Mouse (Mus musculus) neural tube, embryonic 15.5 days (tissue): ENCODE data around the gene Prkn. TPM values are rescaled to one million over a fixed set of nuclear protein-coding genes. Genes with fewer than 3 reads are reported as not detected.
"Not testable (repeated sequence)": the region's sequence is repeated elsewhere in the genome, so short reads cannot be mapped to it uniquely, and the experiment has no call there.

Source experiments
- ATAC-seq: fragments of 200-750 bp; cut with Nextera tagmentation; 2 replicates; pipeline ENCODE4 v1.8.0; 2017; ENCODE audit warnings: mild to moderate bottlenecking, moderate TSS enrichment, moderate library complexity; ENCODE audit not compliant: low FRiP score
- H3K27ac ChIP-seq: fragments of 300-500 bp; sonication (generic); replicated peaks from 2 replicates; pipeline ENCODE4 v1.5.1; 2015; ENCODE audit warnings: mild to moderate bottlenecking, inconsistent platforms
- H3K27me3 ChIP-seq: fragments of 300-500 bp; sonication (generic); replicated peaks from 2 replicates; pipeline ENCODE4 v1.6.1; 2015; ENCODE audit warnings: inconsistent platforms
- H3K36me3 ChIP-seq: fragments of 300-500 bp; sonication (generic); 2 replicates; pipeline ENCODE4 v1.6.1; 2015; ENCODE audit warnings: inconsistent platforms
- H3K4me1 ChIP-seq: fragments of 300-500 bp; sonication (generic); 2 replicates; pipeline ENCODE4 v1.6.1; 2015; ENCODE audit warnings: inconsistent platforms
- H3K4me2 ChIP-seq: fragments of 300-500 bp; sonication (generic); 2 replicates; pipeline ENCODE4 v1.6.1; 2015; ENCODE audit warnings: inconsistent platforms, mild to moderate bottlenecking, moderate library complexity
- H3K4me3 ChIP-seq: fragments of 300-500 bp; sonication (generic); replicated peaks from 2 replicates; pipeline ENCODE4 v1.5.1; 2015; ENCODE audit warnings: mild to moderate bottlenecking, inconsistent platforms
- H3K9ac ChIP-seq: fragments of 300-500 bp; sonication (generic); replicated peaks from 2 replicates; pipeline ENCODE4 v1.6.1; 2015; ENCODE audit warnings: mild to moderate bottlenecking, inconsistent platforms
- H3K9me3 ChIP-seq: fragments of 300-500 bp; sonication (generic); replicated peaks from 2 replicates; pipeline ENCODE4 v1.6.1; 2016; ENCODE audit warnings: inconsistent platforms
- WGBS: fragments of 180-500 bp; shearing (Covaris S2); methylation state at CpG from one replicate; pipeline ENCODE4 v1.1.7; 2015; ENCODE audit warnings: mixed read lengths; 5-methylcytosine and 5-hydroxymethylcytosine counted together
- polyA plus RNA-seq: library from polyadenylated mRNA; unstranded; fragments of >200 nt; fragmentation: Nextera tagmentation; extraction: Ambion mirVana; gene quantifications from 2 replicates; pipeline ENCODE4 v1.2.1, GENCODE M21; 2015

Prkn gene
- polyA plus RNA-seq, 1 experiment from 2014 or later, result 4.8 TPM

DNA sequence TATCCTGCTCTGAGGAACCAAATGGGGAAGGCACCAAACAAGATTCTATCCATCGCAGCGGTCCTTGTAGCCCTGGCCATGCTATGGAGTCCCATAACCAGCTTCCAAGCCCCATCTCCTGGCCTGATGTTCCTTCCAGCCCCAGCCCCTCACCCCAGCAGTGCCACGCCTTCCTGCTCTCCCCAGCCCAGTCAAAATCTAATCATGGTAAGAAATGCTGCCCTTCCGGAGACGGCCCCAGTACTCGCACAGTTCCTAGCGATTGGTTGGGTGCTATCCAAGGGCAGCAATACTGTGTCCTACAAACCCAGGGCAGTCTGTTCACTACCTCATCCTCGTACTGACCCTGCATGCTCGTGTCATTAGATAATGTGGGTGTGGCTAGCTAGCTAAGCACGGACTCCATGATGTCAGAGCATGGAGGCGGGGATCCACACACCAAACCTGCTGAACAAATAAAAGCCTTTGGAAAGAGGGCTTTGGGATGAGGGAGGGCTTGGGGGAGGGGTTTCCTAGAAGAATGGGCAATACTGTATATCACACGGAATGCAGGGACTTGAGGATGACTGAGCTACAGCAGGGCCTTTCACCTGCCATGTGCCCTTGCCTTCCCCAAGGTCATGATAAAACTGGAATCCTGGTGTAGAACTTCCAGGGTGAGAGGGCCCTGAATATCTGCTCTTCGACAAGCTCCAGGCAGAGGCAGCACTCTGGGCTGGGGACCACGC is 1148.1 kb downstream of the Prkn start:
- Histone ChIP-seq H3K27me3 (no peaks in the 10 kb centered on the region), H3K4me2 (no peak overlapping the region), H3K4me1 (peaks cover 2% of the 10 kb centered on the region; the same call in 1 of the 2 replicates), H3K27ac (no peak overlapping the region), H3K36me3 (no peaks in the 10 kb centered on the region), H3K4me3 (no peak overlapping the region), H3K9ac (no peak overlapping the region), H3K9me3 (no peaks in the 10 kb centered on the region)
- WGBS, result 81% methylated on average over 14 of the region's 14 CpGs
- no peak for ATAC-seq

DNA sequence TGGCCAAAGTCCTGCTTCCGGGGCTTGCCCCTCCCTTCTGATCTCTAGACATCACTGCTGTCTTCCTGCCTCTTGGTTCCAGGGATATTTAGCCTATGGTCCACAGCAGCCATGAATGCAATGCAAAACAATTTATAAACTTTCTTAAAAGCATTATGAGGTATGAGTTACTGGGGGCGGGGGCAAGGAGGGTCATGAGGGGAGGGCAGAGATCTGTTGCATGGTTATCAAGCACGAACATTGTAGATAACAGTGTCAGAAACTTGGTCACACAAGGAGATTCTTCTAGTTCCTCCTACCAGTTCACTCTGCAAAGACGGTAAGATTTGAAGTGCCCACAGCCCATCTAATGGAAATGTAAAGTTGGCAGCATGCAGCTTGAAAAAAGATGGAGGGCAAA is 1149.1 kb downstream of the Prkn start:
- no peak overlapping the region for H3K4me3 ChIP-seq
- H3K4me2 ChIP-seq, result no peak overlapping the region
- H3K27ac ChIP-seq, result no peak overlapping the region
- WGBS, result 92% methylated on average over 4 of the region's 4 CpGs
- no peaks in the 10 kb centered on the region for H3K9me3 ChIP-seq
- no peak overlapping the region for H3K9ac ChIP-seq
- H3K27me3 ChIP-seq, result no peaks in the 10 kb centered on the region
- no peak for ATAC-seq
- H3K4me1 ChIP-seq, result peaks cover 2% of the 10 kb centered on the region; the same call in 1 of the 2 replicates
- H3K36me3 ChIP-seq, result no peaks in the 10 kb centered on the region

DNA sequence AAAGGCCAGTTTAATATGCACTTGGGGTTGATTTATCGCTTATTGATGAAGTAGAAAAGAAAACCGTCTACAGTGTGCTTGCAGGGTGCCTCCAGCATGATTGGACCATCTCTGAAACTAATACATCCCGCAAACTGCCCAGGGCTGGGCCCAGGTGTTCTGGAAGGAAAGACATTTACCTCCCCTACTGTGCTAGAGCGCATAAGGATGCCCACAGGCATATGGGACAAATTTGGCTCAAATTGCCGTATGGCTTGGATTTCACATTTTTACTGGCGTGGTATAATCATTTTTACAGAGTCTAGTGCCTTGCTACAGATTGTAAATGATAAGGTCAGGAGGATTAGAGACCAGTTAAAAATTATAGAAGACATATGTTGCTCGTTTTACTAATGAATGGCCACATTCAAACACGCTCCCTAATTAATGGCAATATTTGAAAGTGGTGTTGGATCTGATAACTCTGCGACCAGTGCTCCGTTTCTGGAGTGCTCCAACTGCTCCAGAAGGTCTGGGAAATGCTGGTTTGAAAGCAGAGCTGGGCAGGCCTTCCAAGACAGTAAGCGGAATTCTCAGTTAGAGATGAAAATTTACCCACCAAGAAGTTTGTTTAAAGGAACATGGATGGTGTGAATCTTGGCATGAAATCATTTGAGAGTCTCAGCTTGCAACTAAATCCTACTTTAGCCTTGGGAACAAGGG is 1150.4 kb downstream of the Prkn start:
- H3K36me3 ChIP-seq, result no peaks in the 10 kb centered on the region
- peaks cover 2% of the 10 kb centered on the region; the same call in 1 of the 2 replicates for H3K4me1 ChIP-seq
- no peaks in the 10 kb centered on the region for H3K27me3 ChIP-seq
- no peak overlapping the region for H3K9ac ChIP-seq
- no peak overlapping the region for H3K4me2 ChIP-seq
- WGBS, result 56% methylated on average over 11 of the region's 11 CpGs
- no peaks in the 10 kb centered on the region for H3K9me3 ChIP-seq
- H3K4me3 ChIP-seq, result no peak overlapping the region
- no peak for ATAC-seq
- H3K27ac ChIP-seq, result no peak overlapping the region

DNA sequence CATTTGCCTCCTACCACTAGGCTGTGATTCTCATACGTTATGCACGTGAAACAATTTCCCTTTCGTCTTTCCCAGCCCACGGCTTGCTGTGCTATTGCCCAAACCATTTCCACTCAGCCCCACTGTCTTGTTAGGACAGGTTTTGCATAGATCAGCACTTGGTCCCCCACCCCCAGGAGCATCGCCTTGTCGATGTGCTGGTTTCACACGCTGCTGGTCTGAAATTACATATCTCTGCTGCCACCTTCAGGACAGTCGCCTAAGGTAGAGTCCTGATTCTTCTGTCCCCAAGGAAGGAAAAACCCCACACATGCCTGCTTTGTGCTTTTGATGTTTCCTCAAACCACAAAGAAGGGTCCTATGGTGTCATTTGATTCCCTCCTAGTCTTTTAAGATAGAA is 1153.1 kb downstream of the Prkn start:
- Histone ChIP-seq H3K4me1 (peaks cover 2% of the 10 kb centered on the region; the same call in 1 of the 2 replicates), H3K27ac (no peak overlapping the region), H3K4me2 (0 out of 2 replicates have a peak overlapping the region, but pooled peaks have one; percentile 11), H3K9ac (no peak overlapping the region), H3K27me3 (no peaks in the 10 kb centered on the region), H3K36me3 (no peaks in the 10 kb centered on the region), H3K9me3 (no peaks in the 10 kb centered on the region), H3K4me3 (no peak overlapping the region)
- 23% methylated on average over 8 of the region's 8 CpGs for WGBS
- peak; percentile 73; the same call in 1 of the 2 replicates for ATAC-seq

DNA sequence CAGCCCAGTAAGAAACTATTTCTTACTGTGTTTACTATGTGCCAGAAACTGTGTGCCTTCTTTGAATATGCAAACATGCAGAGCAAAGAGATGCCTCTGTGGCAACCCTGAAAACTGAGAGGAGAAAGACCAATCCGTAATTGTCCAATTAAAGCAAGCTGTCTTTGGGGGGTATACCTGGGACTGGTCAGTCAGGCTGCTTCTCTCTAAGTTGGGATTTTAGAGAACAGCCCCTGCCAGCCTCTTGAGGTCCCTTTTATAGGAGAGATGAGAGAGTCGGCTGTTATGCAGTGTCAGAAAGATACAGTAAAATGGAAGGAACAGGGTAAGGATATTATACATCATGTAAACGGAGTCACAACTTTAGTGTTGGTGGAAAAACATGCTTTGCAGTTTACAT is 1154.1 kb downstream of the Prkn start:
- 88% methylated on average over 3 of the region's 3 CpGs for WGBS
- no peak overlapping the region for H3K27ac ChIP-seq

DNA sequence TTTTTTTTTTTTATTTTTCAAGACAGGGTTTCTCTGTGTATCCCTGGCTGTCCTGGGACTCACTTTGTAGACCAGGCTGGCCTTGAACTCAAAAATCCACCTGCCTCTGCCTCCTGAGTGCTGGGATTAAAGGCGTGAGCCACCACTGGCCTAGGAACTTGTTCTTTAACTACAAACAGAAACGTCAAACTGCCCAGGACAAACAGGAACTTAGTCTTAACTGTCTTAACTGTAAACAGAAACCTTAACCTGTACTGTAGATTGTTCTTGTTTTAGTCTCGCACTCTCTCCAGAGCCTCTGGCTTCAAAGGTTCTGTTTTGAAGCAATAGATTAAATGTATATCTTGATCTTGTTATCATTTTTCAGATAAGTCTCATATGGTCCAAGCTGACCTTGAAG is 1154.6 kb downstream of the Prkn start:
- not testable (repeated sequence) for H3K9me3 ChIP-seq, H3K4me2 ChIP-seq, H3K4me3 ChIP-seq, ATAC-seq, H3K27ac ChIP-seq, H3K36me3 ChIP-seq, H3K27me3 ChIP-seq, H3K4me1 ChIP-seq, H3K9ac ChIP-seq
- WGBS, result 93% methylated on average over 3 of the region's 3 CpGs

More for the DNA sequence above, 1154.1 kb downstream of the Prkn start:
- Histone ChIP-seq H3K9me3 (no peaks in the 10 kb centered on the region), H3K4me1 (peaks cover 2% of the 10 kb centered on the region; the same call in 1 of the 2 replicates), H3K9ac (no peak overlapping the region), H3K4me3 (no peak overlapping the region), H3K36me3 (no peaks in the 10 kb centered on the region), H3K27me3 (no peaks in the 10 kb centered on the region), H3K4me2 (no peak overlapping the region)
- no peak for ATAC-seq

DNA sequence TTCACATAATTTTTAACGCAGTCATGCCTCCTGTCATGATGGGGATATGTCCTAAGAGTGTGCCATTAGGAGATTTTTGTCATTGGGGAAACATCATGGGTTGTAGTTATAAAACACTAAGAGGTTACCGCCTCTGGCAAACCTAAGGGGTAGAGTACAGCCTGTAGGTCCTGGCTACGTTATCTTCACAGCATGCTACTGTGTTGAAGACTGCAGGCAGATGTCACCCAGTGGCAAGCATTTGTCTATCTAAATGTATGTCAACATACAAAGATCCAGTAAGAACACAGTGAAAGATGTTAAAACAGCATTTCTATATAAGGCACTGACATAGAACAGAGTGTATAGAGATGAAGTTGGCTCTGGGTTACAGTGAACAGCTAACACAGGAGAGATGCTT is 1155.3 kb downstream of the Prkn start:
- WGBS, result 67% methylated on average over 3 of the region's 3 CpGs
- Histone ChIP-seq H3K27ac (no peak overlapping the region), H3K9me3 (no peaks in the 10 kb centered on the region), H3K4me2 (no peak overlapping the region), H3K4me1 (peaks cover 7% of the 10 kb centered on the region; the same call in 1 of the 2 replicates), H3K27me3 (no peaks in the 10 kb centered on the region), H3K4me3 (no peak overlapping the region), H3K36me3 (no peaks in the 10 kb centered on the region), H3K9ac (no peak overlapping the region)
- ATAC-seq, result no peak

DNA sequence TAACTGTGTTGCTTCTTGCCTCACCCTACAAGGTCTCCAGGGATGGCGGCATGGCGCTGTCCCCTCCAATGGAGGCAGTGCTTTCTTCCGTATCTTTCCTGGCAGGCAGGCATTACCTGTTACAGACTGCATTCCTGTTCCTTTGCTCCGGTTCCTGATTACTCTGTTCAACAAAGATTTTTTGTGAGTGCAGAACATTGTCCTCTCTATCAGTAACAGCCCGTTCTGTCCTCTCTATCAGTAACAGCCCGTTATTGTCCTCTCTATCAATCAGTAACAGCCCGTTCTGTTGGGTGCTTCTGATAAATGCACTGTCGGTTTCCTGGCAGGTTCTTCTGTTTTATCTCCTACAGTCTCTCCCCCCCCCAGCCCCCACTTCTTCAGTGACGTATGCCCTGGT is 1156.1 kb downstream of the Prkn start:
- Histone ChIP-seq H3K27me3 (no peaks in the 10 kb centered on the region), H3K9me3 (no peaks in the 10 kb centered on the region), H3K9ac (no peak overlapping the region), H3K27ac (no peak overlapping the region), H3K4me3 (no peak overlapping the region), H3K4me1 (peaks cover 7% of the 10 kb centered on the region; the same call in 1 of the 2 replicates), H3K4me2 (no peak overlapping the region), H3K36me3 (no peaks in the 10 kb centered on the region)
- no peak for ATAC-seq
- WGBS, result 55% methylated on average over 9 of the region's 9 CpGs

DNA sequence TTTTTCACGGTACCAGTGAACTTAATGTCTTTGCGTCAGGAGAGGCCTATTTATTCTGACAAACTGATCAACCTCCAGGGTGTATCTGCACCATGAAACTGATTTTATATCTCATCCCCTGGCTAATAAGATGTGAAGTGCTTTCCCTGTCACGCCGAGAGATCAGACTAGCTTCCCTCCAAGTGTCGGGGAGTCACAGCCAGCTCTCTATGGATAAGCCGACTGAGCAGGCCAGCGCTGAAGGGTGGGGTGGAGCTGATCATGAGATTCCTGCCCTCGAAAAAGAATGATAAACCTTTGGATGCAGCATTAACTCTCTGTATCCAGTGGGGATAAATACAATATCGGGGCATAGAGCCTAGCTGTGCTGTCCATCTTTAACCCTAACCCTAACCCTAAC is 1160.1 kb downstream of the Prkn start:
- H3K9me3 ChIP-seq, result no peaks in the 10 kb centered on the region
- H3K4me3 ChIP-seq, result no peak overlapping the region
- 0 out of 2 replicates have a peak, but pooled peaks cover 4% of the 10 kb centered on the region for H3K4me1 ChIP-seq
- no peak overlapping the region for H3K4me2 ChIP-seq
- H3K27me3 ChIP-seq, result no peaks in the 10 kb centered on the region
- no peak overlapping the region for H3K9ac ChIP-seq
- WGBS, result 42% methylated on average over 9 of the region's 9 CpGs
- no peak for ATAC-seq
- H3K36me3 ChIP-seq, result no peaks in the 10 kb centered on the region
- H3K27ac ChIP-seq, result no peak overlapping the region

DNA sequence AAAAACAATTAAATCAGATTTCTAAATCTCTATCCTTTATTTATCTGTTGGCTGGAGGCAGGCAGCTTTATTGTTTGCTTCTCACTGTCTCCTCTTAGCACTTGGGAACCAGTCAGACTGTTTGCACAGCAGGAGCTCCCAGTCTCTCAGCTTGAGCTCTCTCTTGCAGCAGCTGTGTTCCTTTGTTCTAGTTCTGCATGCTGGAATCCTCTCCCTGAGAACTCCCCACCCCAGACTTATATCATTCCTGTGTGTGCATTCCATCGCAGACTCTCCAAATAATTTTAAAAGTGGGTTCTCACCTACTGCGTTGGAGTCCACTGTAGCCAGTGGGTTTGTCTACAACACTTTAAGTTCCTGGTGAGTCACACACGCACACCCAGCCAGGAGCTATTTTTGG is 1181.1 kb downstream of the Prkn start:
- H3K4me1 ChIP-seq, result no peaks in the 10 kb centered on the region
- H3K36me3 ChIP-seq, result no peaks in the 10 kb centered on the region
- ATAC-seq, result no peak
- H3K27me3 ChIP-seq, result no peaks in the 10 kb centered on the region
- no peaks in the 10 kb centered on the region for H3K9me3 ChIP-seq
- no peak overlapping the region for H3K4me2 ChIP-seq
- no peak overlapping the region for H3K9ac ChIP-seq
- 55% methylated on average over 3 of the region's 3 CpGs for WGBS
- no peak overlapping the region for H3K27ac ChIP-seq
- no peak overlapping the region for H3K4me3 ChIP-seq

DNA sequence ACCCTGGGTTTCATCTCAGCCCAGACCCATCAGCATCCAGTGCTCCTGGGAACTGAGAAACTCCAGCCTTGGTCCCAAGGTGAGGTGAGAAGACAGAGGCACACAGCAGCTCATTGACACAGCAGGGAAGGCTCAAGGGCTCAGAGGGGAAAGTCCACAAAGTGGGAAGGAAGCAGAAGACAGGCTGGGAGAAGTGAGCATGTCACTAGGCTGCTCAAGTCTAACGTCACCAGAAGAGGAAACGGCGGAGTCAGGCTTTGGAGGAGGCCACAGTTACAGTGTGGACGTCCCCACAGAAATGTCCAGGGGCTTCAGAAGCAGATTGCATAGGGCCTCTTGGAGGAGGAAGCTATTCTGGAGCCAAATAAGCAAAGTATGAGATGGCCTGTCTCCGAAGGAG is 1189.2 kb downstream of the Prkn start:
- Histone ChIP-seq H3K27me3 (no peaks in the 10 kb centered on the region), H3K36me3 (no peaks in the 10 kb centered on the region), H3K27ac (peak overlapping the region; percentile 66; the same call in 1 of the 2 replicates), H3K4me2 (peak overlapping the region; percentile 54), H3K9me3 (no peaks in the 10 kb centered on the region), H3K4me3 (no peak overlapping the region), H3K9ac (no peak overlapping the region), H3K4me1 (peaks cover 31% of the 10 kb centered on the region)
- ATAC-seq, result 0 out of 2 replicates have a peak, but pooled peaks have one; percentile 15
- 43% methylated on average over 5 of the region's 5 CpGs for WGBS
